Mouse (Mus musculus) heart, adult 11 months (tissue): Measurements from ENCODE around the gene Hc.

Source experiments
- DNase-seq: peaks from one replicate; pipeline ENCODE4 v3.0.0; 2022

The Hc gene

GRCm38 (mm10) chr2:35057243-35057642 lies 4.0 kb downstream of the Hc start:
- DNase-seq: peak; percentile 22

GRCm38 (mm10) chr2:35048851-35049250 lies 12.4 kb downstream of the Hc start:
- DNase-seq: peak; percentile 84

- peak; percentile 80 for DNase-seq
Measured at GRCm38 (mm10) chr2:35044956-35045355, 16.3 kb downstream of the Hc start.

GRCm38 (mm10) chr2:35038580-35039375 lies 22.5 kb downstream of the Hc start:
- DNase-seq: no peak

- peak; percentile 75 for DNase-seq
Measured at GRCm38 (mm10) chr2:35024646-35025154, 36.5 kb downstream of the Hc start.

GRCm38 (mm10) chr2:35021806-35022205 lies 39.4 kb downstream of the Hc start:
- peak; percentile 2 for DNase-seq

- peak; percentile 80 for DNase-seq
Measured at GRCm38 (mm10) chr2:35015861-35016260, 45.4 kb downstream of the Hc start.

- peak; percentile 21 for DNase-seq
Measured at GRCm38 (mm10) chr2:35011649-35012048, 49.6 kb downstream of the Hc start.

- DNase-seq: no peak
Measured at GRCm38 (mm10) chr2:34998956-34999355, 62.3 kb downstream of the Hc start.

- no peak for DNase-seq
Measured at GRCm38 (mm10) chr2:34996506-34996905, 64.7 kb downstream of the Hc start.

- no peak for DNase-seq
Measured at GRCm38 (mm10) chr2:34993696-34994356, 67.4 kb downstream of the Hc start.

GRCm38 (mm10) chr2:34992729-34993695 lies 68.2 kb downstream of the Hc start:
- DNase-seq: no peak

GRCm38 (mm10) chr2:34991966-34992365 lies 69.3 kb downstream of the Hc start:
- DNase-seq: no peak

- DNase-seq: no peak
Measured at GRCm38 (mm10) chr2:34989749-34990148, 71.5 kb downstream of the Hc start.

- no peak for DNase-seq
Measured at GRCm38 (mm10) chr2:34987595-34987994, 73.6 kb downstream of the Hc start.

GRCm38 (mm10) chr2:34984885-34985284 lies 76.4 kb downstream of the Hc start:
- no peak for DNase-seq

GRCm38 (mm10) chr2:34982906-34983698 lies 78.1 kb downstream of the Hc start:
- DNase-seq: peak; percentile 98

- DNase-seq: peak; percentile 91
Measured at GRCm38 (mm10) chr2:34982096-34982724, 79.0 kb downstream of the Hc start.

GRCm38 (mm10) chr2:34979459-34980011 lies 81.7 kb downstream of the Hc start:
- no peak for DNase-seq

GRCm38 (mm10) chr2:34978226-34978625 lies 83.0 kb downstream of the Hc start:
- DNase-seq: no peak
